Mouse (Mus musculus): Measurements from ENCODE around the gene Gsg1l2. TPM values are rescaled to one million over a fixed set of nuclear protein-coding genes. Genes with fewer than 3 reads are reported as not detected.

The Gsg1l2 gene
- 0.23 TPM in 1 of 2 replicates, not detected in the other for polyA plus RNA-seq (2015; fragmentation: Nextera tagmentation; extraction: Ambion mirVana)

- no peaks in the 10 kb centered on the region for H3K36me3 ChIP-seq (ENCODE audit: control insufficient read depth, insufficient read depth)
- 78% methylated on average over 12 of the region's 12 CpGs for WGBS
- H3K4me1 ChIP-seq (replicated peaks; ENCODE audit: control insufficient read depth, insufficient read depth, low read length) = no peaks in the 10 kb centered on the region
- H3K27me3 ChIP-seq (replicated peaks; ENCODE audit: control insufficient read depth, insufficient read depth, low read length) = no peaks in the 10 kb centered on the region
- no peak within 1 kb of the TSS for H3K4me3 ChIP-seq (ENCODE audit: low read depth, low read length)
- H3K4me2 ChIP-seq (replicated peaks; ENCODE audit: low read depth) = no peak within 1 kb of the TSS
- no peak for ATAC-seq
- H3K9ac ChIP-seq (ENCODE audit: low read depth, low read length) = no peak within 1 kb of the TSS
- TF ChIP-seq CTCF (IDR thresholded peaks at IDR 0.05; ENCODE audit: low read depth) = no peak
- no peak within 1 kb of the TSS for H3K27ac ChIP-seq (ENCODE audit: low read depth, low read length)
- H3K9me3 ChIP-seq (ENCODE audit: control insufficient read depth) = no peaks in the 10 kb centered on the region
Observed at GRCm38 (mm10) chr11:67774379-67774778, at the start of gene Gsg1l2. TSS of gene Gsg1l2 (plus strand) at chr11:67774608.

- Histone ChIP-seq H3K27me3 (replicated peaks; ENCODE audit: control insufficient read depth, insufficient read depth, low read length) (no peaks in the 10 kb centered on the region), H3K4me3 (ENCODE audit: low read depth, low read length) (no peak overlapping the region), H3K27ac (ENCODE audit: low read depth, low read length) (no peak overlapping the region), H3K36me3 (ENCODE audit: control insufficient read depth, insufficient read depth) (no peaks in the 10 kb centered on the region), H3K9ac (ENCODE audit: low read depth, low read length) (no peak overlapping the region), H3K4me1 (replicated peaks; ENCODE audit: control insufficient read depth, insufficient read depth, low read length) (no peaks in the 10 kb centered on the region), H3K9me3 (ENCODE audit: control insufficient read depth) (no peaks in the 10 kb centered on the region), H3K4me2 (replicated peaks; ENCODE audit: low read depth) (no peak overlapping the region)
- 62% methylated on average over 6 of the region's 6 CpGs for WGBS
- no peak for TF ChIP-seq CTCF (IDR thresholded peaks at IDR 0.05; ENCODE audit: low read depth)
- ATAC-seq = no peak
Observed at GRCm38 (mm10) chr11:67727095-67727494, 47.3 kb upstream of the Gsg1l2 start.

- Histone ChIP-seq H3K4me1 (replicated peaks; ENCODE audit: control insufficient read depth, insufficient read depth, low read length) (no peaks in the 10 kb centered on the region), H3K9me3 (ENCODE audit: control insufficient read depth) (no peaks in the 10 kb centered on the region), H3K4me2 (replicated peaks; ENCODE audit: low read depth) (no peak overlapping the region), H3K4me3 (ENCODE audit: low read depth, low read length) (no peak overlapping the region), H3K9ac (ENCODE audit: low read depth, low read length) (no peak overlapping the region), H3K27ac (ENCODE audit: low read depth, low read length) (no peak overlapping the region), H3K27me3 (replicated peaks; ENCODE audit: control insufficient read depth, insufficient read depth, low read length) (0 out of 2 replicates have a peak, but pooled peaks cover 2% of the 10 kb centered on the region), H3K36me3 (ENCODE audit: control insufficient read depth, insufficient read depth) (no peaks in the 10 kb centered on the region)
- ATAC-seq = no peak
- TF ChIP-seq CTCF (IDR thresholded peaks at IDR 0.05; ENCODE audit: low read depth) = no peak
Observed at GRCm38 (mm10) chr11:67728726-67729125, 45.7 kb upstream of the Gsg1l2 start.

GRCm38 (mm10) chr11:67731056-67731455, 43.4 kb upstream of the Gsg1l2 start:
- Histone ChIP-seq H3K4me2 (replicated peaks; ENCODE audit: low read depth) (no peak overlapping the region), H3K4me1 (replicated peaks; ENCODE audit: control insufficient read depth, insufficient read depth, low read length) (no peaks in the 10 kb centered on the region), H3K36me3 (ENCODE audit: control insufficient read depth, insufficient read depth) (no peaks in the 10 kb centered on the region), H3K9me3 (ENCODE audit: control insufficient read depth) (no peaks in the 10 kb centered on the region), H3K27me3 (replicated peaks; ENCODE audit: control insufficient read depth, insufficient read depth, low read length) (0 out of 2 replicates have a peak, but pooled peaks cover 2% of the 10 kb centered on the region), H3K4me3 (ENCODE audit: low read depth, low read length) (no peak overlapping the region), H3K9ac (ENCODE audit: low read depth, low read length) (no peak overlapping the region), H3K27ac (ENCODE audit: low read depth, low read length) (no peak overlapping the region)
- 96% methylated on average over 2 of the region's 2 CpGs for WGBS
- no peak for TF ChIP-seq CTCF (IDR thresholded peaks at IDR 0.05; ENCODE audit: low read depth)
- no peak for ATAC-seq

- Histone ChIP-seq H3K4me3 (ENCODE audit: low read depth, low read length) (no peak overlapping the region), H3K9ac (ENCODE audit: low read depth, low read length) (no peak overlapping the region), H3K36me3 (ENCODE audit: control insufficient read depth, insufficient read depth) (no peaks in the 10 kb centered on the region), H3K9me3 (ENCODE audit: control insufficient read depth) (no peaks in the 10 kb centered on the region), H3K27ac (ENCODE audit: low read depth, low read length) (no peak overlapping the region), H3K4me1 (replicated peaks; ENCODE audit: control insufficient read depth, insufficient read depth, low read length) (no peaks in the 10 kb centered on the region), H3K4me2 (replicated peaks; ENCODE audit: low read depth) (no peak overlapping the region), H3K27me3 (replicated peaks; ENCODE audit: control insufficient read depth, insufficient read depth, low read length) (0 out of 2 replicates have a peak, but pooled peaks cover 2% of the 10 kb centered on the region)
- WGBS = 88% methylated on average over 1 of the region's 1 CpGs
- ATAC-seq = no peak
- no peak for TF ChIP-seq CTCF (IDR thresholded peaks at IDR 0.05; ENCODE audit: low read depth)
Observed at GRCm38 (mm10) chr11:67733726-67734125, 40.7 kb upstream of the Gsg1l2 start.

- Histone ChIP-seq H3K36me3 (ENCODE audit: control insufficient read depth, insufficient read depth) (no peaks in the 10 kb centered on the region), H3K4me3 (ENCODE audit: low read depth, low read length) (no peak overlapping the region), H3K9ac (ENCODE audit: low read depth, low read length) (no peak overlapping the region), H3K4me2 (replicated peaks; ENCODE audit: low read depth) (no peak overlapping the region), H3K9me3 (ENCODE audit: control insufficient read depth) (no peaks in the 10 kb centered on the region), H3K4me1 (replicated peaks; ENCODE audit: control insufficient read depth, insufficient read depth, low read length) (no peaks in the 10 kb centered on the region), H3K27me3 (replicated peaks; ENCODE audit: control insufficient read depth, insufficient read depth, low read length) (0 out of 2 replicates have a peak, but pooled peaks cover 2% of the 10 kb centered on the region), H3K27ac (ENCODE audit: low read depth, low read length) (no peak overlapping the region)
- no peak for TF ChIP-seq CTCF (IDR thresholded peaks at IDR 0.05; ENCODE audit: low read depth)
- WGBS = 65% methylated on average over 3 of the region's 3 CpGs
- no peak for ATAC-seq
Observed at GRCm38 (mm10) chr11:67734597-67734996, 39.8 kb upstream of the Gsg1l2 start.

- no peak overlapping the region for H3K27ac ChIP-seq (ENCODE audit: low read depth, low read length)
- no peak overlapping the region for H3K4me3 ChIP-seq (ENCODE audit: low read depth, low read length)
- 77% methylated on average over 6 of the region's 6 CpGs for WGBS
- 0 out of 2 replicates have a peak, but pooled peaks cover under 1% of the 10 kb centered on the region for H3K27me3 ChIP-seq (replicated peaks; ENCODE audit: control insufficient read depth, insufficient read depth, low read length)
- H3K9me3 ChIP-seq (ENCODE audit: control insufficient read depth) = no peaks in the 10 kb centered on the region
- H3K4me1 ChIP-seq (replicated peaks; ENCODE audit: control insufficient read depth, insufficient read depth, low read length) = no peaks in the 10 kb centered on the region
- no peaks in the 10 kb centered on the region for H3K36me3 ChIP-seq (ENCODE audit: control insufficient read depth, insufficient read depth)
- no peak for TF ChIP-seq CTCF (IDR thresholded peaks at IDR 0.05; ENCODE audit: low read depth)
- H3K9ac ChIP-seq (ENCODE audit: low read depth, low read length) = no peak overlapping the region
- no peak overlapping the region for H3K4me2 ChIP-seq (replicated peaks; ENCODE audit: low read depth)
- ATAC-seq = no peak
Observed at GRCm38 (mm10) chr11:67738345-67738744, 36.1 kb upstream of the Gsg1l2 start.
